Mouse (Mus musculus) heart, adult 9 months (tissue): ENCODE data around the gene Dnmt3c.
"Not testable (repeated sequence)": the region's sequence is repeated elsewhere in the genome, so short reads cannot be mapped to it uniquely, and the experiment has no call there.

ENCODE experiments used
- DNase-seq, 2 experiments: peaks; one replicate each; pipeline ENCODE4 v3.0.0; 2022; ENCODE audit warnings: low spot score in 2 of 2

Dnmt3c gene

GRCm38 (mm10) chr2:153696352-153696751 lies at the start of gene Dnmt3c:
Gene Dnmt3c (plus strand): TSS chr2:153696652.
- no peak for DNase-seq

GRCm38 (mm10) chr2:153648773-153649297 lies 47.6 kb upstream of the Dnmt3c start:
- DNase-seq = no peak

- DNase-seq = peak; percentile 49 to 57
Observed at GRCm38 (mm10) chr2:153649298-153650013, 47.0 kb upstream of the Dnmt3c start, which contains the start of gene Dnmt3b. Gene Dnmt3b (plus strand): TSS chr2:153649450.

GRCm38 (mm10) chr2:153650014-153650687 lies 46.3 kb upstream of the Dnmt3c start:
- peak in 1 of 2 experiments; percentile 10 for DNase-seq

- DNase-seq = no peak
Observed at GRCm38 (mm10) chr2:153651681-153652080, 44.8 kb upstream of the Dnmt3c start.

GRCm38 (mm10) chr2:153657659-153658058 lies 38.8 kb upstream of the Dnmt3c start:
- DNase-seq = not testable (repeated sequence)

GRCm38 (mm10) chr2:153660616-153661015 lies 35.8 kb upstream of the Dnmt3c start:
- DNase-seq = no peak

- DNase-seq = no peak
Observed at GRCm38 (mm10) chr2:153665401-153665800, 31.1 kb upstream of the Dnmt3c start.

- peak in 1 of 2 experiments; percentile 30 for DNase-seq
Observed at GRCm38 (mm10) chr2:153668754-153669376, 27.6 kb upstream of the Dnmt3c start.

- DNase-seq = no peak
Observed at GRCm38 (mm10) chr2:153670111-153670510, 26.3 kb upstream of the Dnmt3c start.

GRCm38 (mm10) chr2:153672619-153673018 lies 23.8 kb upstream of the Dnmt3c start:
- DNase-seq = no peak

GRCm38 (mm10) chr2:153675364-153675763 lies 21.1 kb upstream of the Dnmt3c start:
- DNase-seq = not testable (repeated sequence)

GRCm38 (mm10) chr2:153676944-153677343 lies 19.5 kb upstream of the Dnmt3c start:
- no peak for DNase-seq

- no peak for DNase-seq
Observed at GRCm38 (mm10) chr2:153677550-153677949, 18.9 kb upstream of the Dnmt3c start.

GRCm38 (mm10) chr2:153679959-153680358 lies 16.5 kb upstream of the Dnmt3c start:
- DNase-seq = no peak

- not testable (repeated sequence) for DNase-seq
Observed at GRCm38 (mm10) chr2:153693413-153693812, 3.0 kb upstream of the Dnmt3c start.

GRCm38 (mm10) chr2:153694462-153695085 lies 1.9 kb upstream of the Dnmt3c start:
- DNase-seq = peak in 1 of 2 experiments; percentile 5

GRCm38 (mm10) chr2:153703389-153703788 lies 6.9 kb downstream of the Dnmt3c start:
- no peak for DNase-seq

- peak in 1 of 2 experiments; percentile 6 for DNase-seq
Observed at GRCm38 (mm10) chr2:153710701-153711330, 14.4 kb downstream of the Dnmt3c start.

GRCm38 (mm10) chr2:153712646-153713091 lies 16.2 kb downstream of the Dnmt3c start:
- DNase-seq = no peak

GRCm38 (mm10) chr2:153713227-153713626 lies 16.8 kb downstream of the Dnmt3c start:
- DNase-seq = peak; percentile 13 to 15
